Mouse (Mus musculus): Measurements from ENCODE around the gene Tsc1. TPM values are rescaled to one million over a fixed set of nuclear protein-coding genes. Genes with fewer than 3 reads are reported as not detected.
A peak's percentile ranks its signal among the peaks of the same experiment; 100 is the strongest.

Gene Tsc1
- total and polyA plus RNA-seq, 3 experiments = 8.0 to 16.4 TPM; not detected in 1

- TF ChIP-seq NRF1 (IDR thresholded peaks at IDR 0.05; ENCODE audit: insufficient read depth, low read depth, low read length, poor library complexity, severe bottlenecking) = no peak
- TF ChIP-seq EP300 (IDR thresholded peaks at IDR 0.05; ENCODE audit: low read depth in 1 of 2, low read length in 2 of 2) = peak in 1 of 2 experiments; percentile 28; a peak in 2 of 4 replicates
These were observed 44.0 kb upstream of the Tsc1 start (continued) for GRCm38 (mm10) chr2:28596998-28597397.

- H3K9ac ChIP-seq (ENCODE audit: control insufficient read depth, low read depth, low read length, poor library complexity, severe bottlenecking) = peak overlapping the region; percentile 84
- no peaks in the 10 kb centered on the region for H3K27me3 ChIP-seq (ENCODE audit: control insufficient read depth in 1 of 2, insufficient read depth in 2 of 2, low read length in 2 of 2)
- H3K4me1 ChIP-seq (ENCODE audit: control insufficient read depth in 1 of 2, insufficient read depth in 2 of 2, low read length in 2 of 2) = peaks cover 37 to 66% of the 10 kb centered on the region in 2 experiments
- 0 out of 4 replicates have a peak overlapping the region, but pooled peaks of 1 of the 2 experiments have one; percentile 1 for H3K4me3 ChIP-seq (ENCODE audit: control insufficient read depth in 1 of 2, insufficient read depth in 1 of 2, low read depth in 2 of 2, low read length in 2 of 2)
- H3K36me3 ChIP-seq (ENCODE audit: control insufficient read depth in 1 of 2, insufficient read depth in 2 of 2, low read length in 2 of 2) = peaks cover 0 to 62% of the 10 kb centered on the region in 2 experiments; a peak in 2 of 4 replicates
- H3K27ac ChIP-seq (ENCODE audit: control insufficient read depth, low read depth, low read length) = peak overlapping the region; percentile 100
- DNase-seq (ENCODE audit: low read depth, low spot score) = peak; percentile 99
- no peaks in the 10 kb centered on the region for H3K9me3 ChIP-seq (replicated peaks; ENCODE audit: insufficient read depth, low read length)
- peaks cover 2% of the 10 kb centered on the region; the same call in 1 of the 2 replicates for H3K79me2 ChIP-seq (ENCODE audit: control insufficient read depth, insufficient read depth, low read length, poor library complexity)
- TF ChIP-seq MAX (IDR thresholded peaks at IDR 0.05; ENCODE audit: low read length) (peak; percentile 59; the same call in 1 of the 2 replicates), TAL1 (IDR thresholded peaks at IDR 0.05; ENCODE audit: low read length) (peak; percentile 97), SMC3 (IDR thresholded peaks at IDR 0.05; ENCODE audit: low read depth, low read length) (no peak), RCOR1 (IDR thresholded peaks at IDR 0.05; ENCODE audit: low read depth, low read length) (peak; percentile 99), MEF2A (IDR thresholded peaks at IDR 0.05; ENCODE audit: extremely low read depth, insufficient replicate concordance, low read depth, low read length, poor library complexity, severe bottlenecking) (0 out of 2 replicates have a peak, but pooled peaks have one; percentile 2), JUND (IDR thresholded peaks at IDR 0.05; ENCODE audit: low read depth, low read length) (peak; percentile 91), MAFK (IDR thresholded peaks at IDR 0.05; ENCODE audit: borderline replicate concordance, low read depth, low read length) (peak; percentile 98), E2F4 (IDR thresholded peaks at IDR 0.05; ENCODE audit: borderline replicate concordance, low read depth, low read length) (no peak), CHD2 (IDR thresholded peaks at IDR 0.05; ENCODE audit: low read length) (peak; percentile 81), ZNF384 (IDR thresholded peaks at IDR 0.05; ENCODE audit: low read depth, low read length) (no peak), MXI1 (IDR thresholded peaks at IDR 0.05; ENCODE audit: low read depth, low read length) (peak; percentile 53; the same call in 1 of the 2 replicates), MYB (IDR thresholded peaks at IDR 0.05; ENCODE audit: low read depth, low read length) (peak; percentile 99), NELFE (IDR thresholded peaks at IDR 0.05; ENCODE audit: low read depth, low read length) (no peak), TCF12 (IDR thresholded peaks at IDR 0.05; ENCODE audit: low read depth, low read length) (peak; percentile 99), CHD1 (IDR thresholded peaks at IDR 0.05; ENCODE audit: low read depth, low read length) (no peak), POLR2AphosphoS2 (IDR thresholded peaks at IDR 0.05; ENCODE audit: low read length) (peak; percentile 35), EP300 (IDR thresholded peaks at IDR 0.05; ENCODE audit: low read depth in 1 of 2, low read length in 2 of 2) (peak; percentile 99 to 100), RAD21 (IDR thresholded peaks at IDR 0.05; ENCODE audit: low read depth, low read length) (no peak), ZKSCAN1 (IDR thresholded peaks at IDR 0.05; ENCODE audit: low read depth, low read length) (no peak), KAT2A (conservative IDR thresholded peaks at IDR 0.05; ENCODE audit: low read depth, low read length) (0 out of 2 replicates have a peak, but pooled peaks have one; percentile 48), NRF1 (IDR thresholded peaks at IDR 0.05; ENCODE audit: insufficient read depth, low read depth, low read length, poor library complexity, severe bottlenecking) (no peak), ZC3H11A (IDR thresholded peaks at IDR 0.05; ENCODE audit: low read depth, low read length) (no peak), SIN3A (IDR thresholded peaks at IDR 0.05; ENCODE audit: low read length) (peak; percentile 99), USF1 (IDR thresholded peaks at IDR 0.05; ENCODE audit: low read depth, low read length) (no peak), HCFC1 (IDR thresholded peaks at IDR 0.05; ENCODE audit: low read depth, low read length) (no peak), ZMIZ1 (IDR thresholded peaks at IDR 0.05; ENCODE audit: low read depth, low read length) (peak; percentile 69; the same call in 1 of the 2 replicates), TBP (IDR thresholded peaks at IDR 0.05; ENCODE audit: low read depth, low read length) (peak; percentile 88), GABPA (IDR thresholded peaks at IDR 0.05; ENCODE audit: low read depth, low read length) (peak; percentile 100), MYC (IDR thresholded peaks at IDR 0.05; ENCODE audit: low read depth, low read length) (peak; percentile 14; the same call in 1 of the 2 replicates), UBTF (IDR thresholded peaks at IDR 0.05; ENCODE audit: borderline replicate concordance, insufficient read depth, low read depth, low read length) (no peak), GATA1 (IDR thresholded peaks at IDR 0.05; ENCODE audit: low read depth, low read length) (peak; percentile 99), ETS1 (IDR thresholded peaks at IDR 0.05; ENCODE audit: low read depth, low read length) (peak; percentile 100)
These were observed 43.1 kb upstream of the Tsc1 start for GRCm38 (mm10) chr2:28597733-28598547.

Data from MEL (cell line).